Mouse (Mus musculus) CH12.LX (cell line): Measurements from ENCODE around the gene Doxl2. TPM values are rescaled to one million over a fixed set of nuclear protein-coding genes. Genes with fewer than 3 reads are reported as not detected.

Source experiments
- DNase-seq: peaks from one replicate; pipeline ENCODE4 v3.0.0-alpha.2; 2013; ENCODE audit errors: extremely low read depth
- H3K27ac ChIP-seq: 2 replicates; pipeline ENCODE4 v1.5.1; 2012; ENCODE audit warnings: low read depth, mild to moderate bottlenecking, control low read depth, moderate library complexity; ENCODE audit not compliant: insufficient read depth
- H3K27me3 ChIP-seq: replicated peaks from 2 replicates; pipeline ENCODE3; 2012; ENCODE audit warnings: inconsistent platforms
- H3K36me3 ChIP-seq, 2 experiments: replicated peaks in 1 of 2; 2 replicates each; pipeline versions ENCODE3 to v1.6.1; 2012; ENCODE audit warnings: inconsistent platforms in 1 of 2, low read length in 1 of 2, mild to moderate bottlenecking in 1 of 2, mixed read lengths in 1 of 2, moderate library complexity in 1 of 2; ENCODE audit not compliant: control insufficient read depth in 1 of 2, insufficient read depth in 1 of 2
- H3K4me1 ChIP-seq, 2 experiments: 2 replicates each; pipeline ENCODE4 v1.6.1; 2012; ENCODE audit warnings: inconsistent platforms in 1 of 2, moderate library complexity in 1 of 2; ENCODE audit not compliant: insufficient read depth in 2 of 2, control insufficient read depth in 1 of 2
- H3K4me2 ChIP-seq: 2 replicates; pipeline ENCODE4 v1.6.1; 2012; ENCODE audit warnings: low read depth, mild to moderate bottlenecking, control low read depth; ENCODE audit not compliant: poor library complexity, insufficient read depth, severe bottlenecking
- H3K4me3 ChIP-seq, 3 experiments: fragments of 150-350 bp in 1 of 3; sonication (generic) in 1 of 3; replicated peaks in 1 of 3; 2 replicates each; pipeline versions ENCODE3 to v1.5.1; 2011 to 2012; ENCODE audit warnings: low read depth in 2 of 3, low read length in 2 of 3, mild to moderate bottlenecking in 2 of 3, moderate library complexity in 2 of 3, control low read depth in 1 of 3, improper control_type of control experiment in 1 of 3, inconsistent platforms in 1 of 3, mixed read lengths in 1 of 3; ENCODE audit not compliant: poor library complexity in 1 of 3
- H3K79me2 ChIP-seq: replicated peaks from 2 replicates; pipeline ENCODE4 v1.6.1; 2012; ENCODE audit warnings: mild to moderate bottlenecking, moderate library complexity; ENCODE audit not compliant: control insufficient read depth, poor library complexity, insufficient read depth, severe bottlenecking; ENCODE audit errors: extremely low read depth
- H3K9ac ChIP-seq: 2 replicates; pipeline ENCODE4 v1.6.1; 2012; ENCODE audit warnings: low read depth, mild to moderate bottlenecking, control low read depth, moderate library complexity; ENCODE audit not compliant: insufficient read depth
- H3K9me3 ChIP-seq: replicated peaks from 2 replicates; pipeline ENCODE3; 2012; ENCODE audit warnings: low read length, inconsistent platforms, mixed read lengths
- E2F4 ChIP-seq: IDR thresholded peaks from 2 replicates; pipeline ENCODE4 v1.6.1; 2011; ENCODE audit warnings: low read depth, low read length, improper control_type of control experiment; ENCODE audit not compliant: insufficient replicate concordance
- ELF1 ChIP-seq: IDR thresholded peaks from 2 replicates; pipeline ENCODE4 v1.6.1; 2014; ENCODE audit warnings: low read depth, mild to moderate bottlenecking, inconsistent platforms, low read length, improper control_type of control experiment
- EP300 ChIP-seq: IDR thresholded peaks from 2 replicates; pipeline ENCODE4 v1.6.1; 2011; ENCODE audit warnings: low read length, improper control_type of control experiment
- ETS1 ChIP-seq: conservative IDR thresholded peaks from 2 replicates; pipeline ENCODE4 v1.6.1; 2012; ENCODE audit warnings: low read depth, mild to moderate bottlenecking, inconsistent platforms, low read length, improper control_type of control experiment, moderate library complexity
- GABPA ChIP-seq: IDR thresholded peaks from 2 replicates; pipeline ENCODE4 v1.6.1; 2012; ENCODE audit warnings: low read depth, low read length, improper control_type of control experiment, inconsistent platforms; ENCODE audit not compliant: insufficient replicate concordance
- HCFC1 ChIP-seq: IDR thresholded peaks from 2 replicates; pipeline ENCODE4 v1.6.1; 2012; ENCODE audit warnings: low read depth, mild to moderate bottlenecking, inconsistent platforms, low read length, improper control_type of control experiment
- IRF4 ChIP-seq: IDR thresholded peaks from 2 replicates; pipeline ENCODE4 v1.6.1; 2014; ENCODE audit warnings: low read depth, mild to moderate bottlenecking, inconsistent platforms, low read length, improper control_type of control experiment
- JUND ChIP-seq: conservative IDR thresholded peaks from 2 replicates; pipeline ENCODE4 v1.6.1; 2011; ENCODE audit warnings: low read depth, low read length, improper control_type of control experiment
- KAT2A ChIP-seq: IDR thresholded peaks from 2 replicates; pipeline ENCODE4 v1.6.1; 2012; ENCODE audit warnings: low read length, improper control_type of control experiment, inconsistent platforms; ENCODE audit not compliant: insufficient replicate concordance
- MAZ ChIP-seq: IDR thresholded peaks from 2 replicates; pipeline ENCODE4 v1.6.1; 2012; ENCODE audit warnings: low read depth, mild to moderate bottlenecking, inconsistent platforms, low read length, improper control_type of control experiment, moderate library complexity
- MEF2A ChIP-seq: IDR thresholded peaks from 2 replicates; pipeline ENCODE4 v1.6.1; 2014; ENCODE audit warnings: low read depth, mild to moderate bottlenecking, inconsistent platforms, low read length, improper control_type of control experiment, borderline replicate concordance
- MXI1 ChIP-seq: IDR thresholded peaks from 2 replicates; pipeline ENCODE4 v1.6.1; 2011; ENCODE audit warnings: mild to moderate bottlenecking, low read depth, low read length, improper control_type of control experiment
- MYC ChIP-seq: IDR thresholded peaks from 2 replicates; pipeline ENCODE4 v1.6.1; 2011; ENCODE audit warnings: low read depth, mild to moderate bottlenecking, improper control_type of control experiment, low read length
- NELFE ChIP-seq: IDR thresholded peaks from 2 replicates; pipeline ENCODE4 v1.6.1; 2011; ENCODE audit warnings: low read depth, low read length, improper control_type of control experiment
- NRF1 ChIP-seq: IDR thresholded peaks from 2 replicates; pipeline ENCODE4 v1.6.1; 2014; ENCODE audit warnings: low read depth, mild to moderate bottlenecking, inconsistent platforms, low read length, improper control_type of control experiment, moderate library complexity
- POLR2A ChIP-seq: IDR thresholded peaks from 2 replicates; pipeline ENCODE4 v1.6.1; 2011; ENCODE audit warnings: low read depth, mild to moderate bottlenecking, improper control_type of control experiment, low read length
- RAD21 ChIP-seq: IDR thresholded peaks from 2 replicates; pipeline ENCODE4 v1.6.1; 2011; ENCODE audit warnings: low read depth, mild to moderate bottlenecking, low read length, improper control_type of control experiment, moderate library complexity
- RCOR1 ChIP-seq: conservative IDR thresholded peaks from 2 replicates; pipeline ENCODE4 v1.6.1; 2012; ENCODE audit warnings: low read depth, mild to moderate bottlenecking, inconsistent platforms, low read length, improper control_type of control experiment
- SIN3A ChIP-seq: IDR thresholded peaks from 2 replicates; pipeline ENCODE4 v1.6.1; 2012; ENCODE audit warnings: low read length, improper control_type of control experiment, inconsistent platforms
- SMC3 ChIP-seq: IDR thresholded peaks from 2 replicates; pipeline ENCODE4 v1.6.1; 2011; ENCODE audit warnings: low read depth, low read length, improper control_type of control experiment
- TBP ChIP-seq: conservative IDR thresholded peaks from 2 replicates; pipeline ENCODE4 v1.6.1; 2011; ENCODE audit warnings: low read depth, low read length, improper control_type of control experiment
- USF1 ChIP-seq: IDR thresholded peaks from 2 replicates; pipeline ENCODE4 v1.6.1; 2014; ENCODE audit warnings: low read depth, mild to moderate bottlenecking, inconsistent platforms, low read length, improper control_type of control experiment
- USF2 ChIP-seq: conservative IDR thresholded peaks from 2 replicates; pipeline ENCODE4 v1.6.1; 2011; ENCODE audit warnings: low read depth, low read length, improper control_type of control experiment
- ZKSCAN1 ChIP-seq: IDR thresholded peaks from 2 replicates; pipeline ENCODE4 v1.6.1; 2012; ENCODE audit warnings: low read depth, inconsistent platforms, low read length, improper control_type of control experiment, borderline replicate concordance
- dilution Hi-C: fragments of 300-500 bp; cut with MboI; formaldehyde crosslinking; loops from 2 replicates; pipeline ENCODE4 v1.14.3; 2020; ENCODE audit warnings: low sequenced_read_pairs; ENCODE audit not compliant: extremely low pct_unique_long_range_greater_than_20kb, extremely low pct_ligation_motif_present
- in situ Hi-C: fragments of 300-500 bp; cut with MboI; formaldehyde crosslinking; loops from 3 replicates; pipeline ENCODE4 v1.14.3; 2019; ENCODE audit warnings: low sequenced_read_pairs, low pct_ligation_motif_present, low pct_unique_long_range_greater_than_20kb, mixed read lengths
- polyA plus RNA-seq: library from polyadenylated mRNA; unstranded; fragments of >175 nt; gene quantifications from 2 replicates; pipeline ENCODE4 v1.2.1, GENCODE M21; 2012; ENCODE audit warnings: low read depth; ENCODE audit not compliant: insufficient read length
- total RNA-seq, 2 experiments: library from RNA; depleted of rRNA; stranded (reverse); fragments of 300-350 nt in 1 of 2; fragments of >200 nt in 1 of 2; gene quantifications; 2 replicates each; pipeline ENCODE4 v1.2.3; 2012 to 2014

Doxl2 gene
- total and polyA plus RNA-seq, 3 experiments, result not detected

DNA sequence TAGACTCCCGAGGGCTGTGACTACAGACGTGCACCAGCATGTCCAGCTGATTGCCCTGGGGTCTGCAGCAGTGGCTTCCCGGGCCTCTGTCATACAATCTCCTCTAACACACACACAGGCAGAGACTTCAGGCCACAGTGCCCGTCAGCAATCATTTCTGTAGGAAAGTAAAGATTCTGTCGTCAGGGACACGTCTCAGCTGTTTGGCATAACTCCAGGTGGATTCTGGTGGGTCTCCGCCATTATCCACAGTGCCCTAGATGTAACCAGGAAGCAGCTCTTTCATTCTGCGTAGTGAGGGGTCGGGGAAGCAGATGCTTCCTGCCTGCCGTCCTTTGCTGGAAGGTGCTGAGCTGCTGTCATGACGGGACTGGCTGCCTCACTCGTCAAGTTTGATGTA, 42.4 kb downstream of the Doxl2 start:
- peaks cover 2% of the 10 kb centered on the region for H3K27me3 ChIP-seq
- no peak overlapping the region for H3K9ac ChIP-seq
- dilution Hi-C loops, result no loop called here
- H3K79me2 ChIP-seq, result no peaks in the 10 kb centered on the region
- no peak overlapping the region for H3K27ac ChIP-seq
- in situ Hi-C loops, result no loop called here
- no peak for DNase-seq
- peak overlapping the region; percentile 33; the same call in 1 of the 2 replicates for H3K4me2 ChIP-seq
- no peaks in the 10 kb centered on the region for H3K36me3 ChIP-seq
- no peaks in the 10 kb centered on the region for H3K4me1 ChIP-seq
- no peak overlapping the region for H3K4me3 ChIP-seq
- H3K9me3 ChIP-seq, result no peaks in the 10 kb centered on the region
- TF ChIP-seq USF2 (no peak), JUND (no peak), MEF2A (no peak), GABPA (no peak), SMC3 (no peak), ELF1 (peak; percentile 30; the same call in 1 of the 2 replicates), ZKSCAN1 (no peak)

DNA sequence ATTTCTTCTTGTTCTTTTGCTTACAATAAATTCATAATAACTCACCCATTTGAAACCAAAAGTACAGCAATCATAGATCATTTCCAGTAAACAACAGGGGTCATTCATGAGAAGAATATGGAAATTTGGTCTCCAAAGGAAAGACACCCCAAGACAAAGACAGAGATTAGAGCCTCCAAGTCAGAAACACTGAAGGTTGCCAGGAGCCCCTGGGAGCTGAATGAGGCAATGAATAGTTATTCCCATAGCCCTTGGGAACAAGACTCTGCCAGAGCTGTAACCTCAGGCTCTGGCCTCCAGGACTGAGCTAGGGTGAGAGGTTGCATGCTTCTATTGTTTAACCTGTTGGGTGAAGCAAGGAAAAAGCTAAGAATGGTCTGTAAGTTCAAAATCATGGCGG, 44.6 kb downstream of the Doxl2 start:
- in situ Hi-C loops, result no loop called here
- Histone ChIP-seq H3K9ac (no peak overlapping the region), H3K4me1 (no peaks in the 10 kb centered on the region)

More for the DNA sequence above, 44.6 kb downstream of the Doxl2 start:
- no peaks in the 10 kb centered on the region for H3K27me3 ChIP-seq
- H3K79me2 ChIP-seq, result no peaks in the 10 kb centered on the region
- H3K27ac ChIP-seq, result no peak overlapping the region
- no peak for DNase-seq
- H3K4me2 ChIP-seq, result no peak overlapping the region
- no peak for TF ChIP-seq SIN3A
- no peak for TF ChIP-seq HCFC1
- TF ChIP-seq MYC, result no peak
- no peak for TF ChIP-seq NELFE
- no peak for TF ChIP-seq KAT2A
- TF ChIP-seq MAZ, result no peak
- TF ChIP-seq TBP, result no peak
- no peak for TF ChIP-seq POLR2A
- TF ChIP-seq IRF4, result no peak
- no peak for TF ChIP-seq JUND
- TF ChIP-seq USF1, result no peak
- TF ChIP-seq ETS1, result no peak
- TF ChIP-seq RCOR1, result no peak
- no peak for TF ChIP-seq EP300
- TF ChIP-seq USF2, result no peak
- TF ChIP-seq MXI1, result no peak
- TF ChIP-seq E2F4, result no peak
- TF ChIP-seq RAD21, result no peak
- no peak for TF ChIP-seq NRF1
- H3K9me3 ChIP-seq, result no peaks in the 10 kb centered on the region
- no peak overlapping the region for H3K4me3 ChIP-seq
- H3K36me3 ChIP-seq, result no peaks in the 10 kb centered on the region
- dilution Hi-C loops, result no loop called here
